Comparison of ENCODE assay signal across 8 mouse cellular contexts in the genomic region with DNA sequence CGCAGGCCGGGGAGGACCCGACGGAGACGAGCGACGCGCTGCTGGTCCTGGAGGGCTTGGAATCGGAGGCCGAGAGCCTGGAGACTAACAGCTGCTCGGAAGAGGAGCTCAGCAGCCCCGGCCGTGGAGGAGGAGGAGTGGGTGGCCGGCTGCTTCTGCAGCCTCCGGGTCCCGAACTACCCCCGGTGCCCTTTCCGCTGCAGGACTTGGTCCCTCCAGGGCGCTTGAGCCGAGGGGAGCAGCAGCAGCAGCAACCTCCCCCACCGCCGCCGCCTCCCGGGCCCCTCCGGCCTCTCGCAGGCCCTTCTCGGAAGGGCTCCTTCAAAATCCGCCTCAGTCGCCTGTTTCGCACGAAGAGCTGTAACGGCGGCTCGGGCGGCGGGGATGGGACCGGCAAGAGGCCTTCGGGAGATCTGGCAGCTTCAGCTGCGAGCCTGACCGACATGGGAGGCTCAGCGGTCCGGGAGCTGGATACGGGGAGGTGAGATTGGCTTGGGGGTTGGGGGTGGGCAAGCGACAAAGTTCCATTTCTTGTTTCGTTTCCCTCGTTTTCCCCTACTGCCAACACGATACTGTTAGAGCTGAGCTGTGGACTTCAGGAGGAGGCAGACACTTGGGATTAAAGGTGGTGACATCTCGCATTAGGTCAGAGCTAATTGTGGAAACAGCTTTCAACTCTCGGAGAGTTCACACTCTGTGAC. TPM values are rescaled to one million over a fixed set of nuclear protein-coding genes. Genes with fewer than 3 reads are reported as not detected.
DNase-seq lines count a peak whose midpoint lies in the region; ATAC-seq lines count a peak whose summit lies in the region.

No protein-coding gene starts in this region.

- H3K4me2 ChIP-seq in forebrain, embryonic 16.5 days (ENCODE audit: low read length) = peak overlapping the region; percentile 66
- peak overlapping the region; percentile 95 for H3K4me2 ChIP-seq in hindbrain, embryonic 15.5 days
- H3K4me2 ChIP-seq in liver, embryonic 15.5 days = peak overlapping the region; percentile 98

- WGBS in forebrain, embryonic 16.5 days = under 1% methylated on average over 47 of the region's 49 CpGs
- WGBS in hindbrain, embryonic 15.5 days = under 1% methylated on average over 41 of the region's 49 CpGs
- WGBS in liver, embryonic 15.5 days (ENCODE audit: insufficient replicate concordance) = under 1% methylated on average over 49 of the region's 49 CpGs

- peak; percentile 5; the same call in 1 of the 2 replicates for ATAC-seq in forebrain, embryonic 16.5 days
- peak; percentile 19; the same call in 1 of the 2 replicates for ATAC-seq in hindbrain, embryonic 15.5 days (ENCODE audit: low FRiP score, low read depth)
- peak; percentile 5 for ATAC-seq in liver, embryonic 15.5 days (ENCODE audit: insufficient read depth)

- peaks cover 4% of the 10 kb centered on the region; the same call in 1 of the 2 replicates for H3K4me1 ChIP-seq in brown adipose tissue, adult 24 weeks (ENCODE audit: control insufficient read depth, insufficient read depth, insufficient read length, low read length)
- peaks cover 44% of the 10 kb centered on the region for H3K4me1 ChIP-seq in forebrain, embryonic 16.5 days (replicated peaks; ENCODE audit: control insufficient read depth, insufficient read depth, low read length)
- H3K4me1 ChIP-seq in hindbrain, embryonic 15.5 days (replicated peaks) = peaks cover 45% of the 10 kb centered on the region
- H3K4me1 ChIP-seq in liver, embryonic 15.5 days (replicated peaks) = peaks cover 45% of the 10 kb centered on the region

- peak overlapping the region; percentile 30 for H3K27ac ChIP-seq in brown adipose tissue, adult 24 weeks (replicated peaks; ENCODE audit: low read depth, low read length)
- H3K27ac ChIP-seq in forebrain, embryonic 16.5 days (ENCODE audit: low read length) = peak overlapping the region; percentile 80
- H3K27ac ChIP-seq in hindbrain, embryonic 15.5 days (replicated peaks) = peak overlapping the region; percentile 86
- H3K27ac ChIP-seq in liver, embryonic 15.5 days (replicated peaks) = peak overlapping the region; percentile 85

- H3K4me3 ChIP-seq in brown adipose tissue, adult 24 weeks (ENCODE audit: insufficient read depth, low read depth, low read length) = peak overlapping the region; percentile 100
- peak overlapping the region; percentile 98 for H3K4me3 ChIP-seq in forebrain, embryonic 16.5 days (replicated peaks; ENCODE audit: low read length)
- H3K4me3 ChIP-seq in hindbrain, embryonic 15.5 days = peak overlapping the region; percentile 99
- peak overlapping the region; percentile 97 for H3K4me3 ChIP-seq in liver, embryonic 15.5 days (replicated peaks)

- no peaks in the 10 kb centered on the region for H3K9me3 ChIP-seq in forebrain, embryonic 16.5 days (ENCODE audit: control insufficient read depth, low read length)
- no peaks in the 10 kb centered on the region for H3K9me3 ChIP-seq in hindbrain, embryonic 15.5 days
- H3K9me3 ChIP-seq in liver, embryonic 15.5 days (replicated peaks) = no peaks in the 10 kb centered on the region

- intact Hi-C loops in left cerebral cortex, postnatal 4 days (cut with DNase I) = loop anchor here (5.0 kb wide), 1 partner anchor 39 kb away; no protein-coding TSS in a partner anchor

- peak overlapping the region; percentile 91 for H3K9ac ChIP-seq in forebrain, embryonic 16.5 days (replicated peaks; ENCODE audit: low read depth, low read length)
- peak overlapping the region; percentile 94 for H3K9ac ChIP-seq in hindbrain, embryonic 15.5 days
- peak overlapping the region; percentile 99 for H3K9ac ChIP-seq in liver, embryonic 15.5 days

- no peaks in the 10 kb centered on the region for H3K36me3 ChIP-seq in forebrain, embryonic 16.5 days (ENCODE audit: control insufficient read depth, insufficient read depth)
- H3K36me3 ChIP-seq in hindbrain, embryonic 15.5 days = no peaks in the 10 kb centered on the region
- H3K36me3 ChIP-seq in liver, embryonic 15.5 days (replicated peaks) = peaks cover 8% of the 10 kb centered on the region; the same call in 1 of the 2 replicates

- peak; percentile 32 for DNase-seq in left cerebral cortex, postnatal 4 days
- no peak for DNase-seq in left cerebral cortex, adult 8-10 months (ENCODE audit: low spot score in 2 of 2)
- peak; percentile 68 for DNase-seq in neural tube, embryonic 10.5 days (ENCODE audit: extremely low spot score, low spot score)
- peak; percentile 14 to 37 for DNase-seq in thymus, postnatal 10 days (ENCODE audit: low spot score in 2 of 2)

- H3K27me3 ChIP-seq in forebrain, embryonic 16.5 days (replicated peaks; ENCODE audit: control insufficient read depth, insufficient read depth, low read length) = no peaks in the 10 kb centered on the region
- H3K27me3 ChIP-seq in hindbrain, embryonic 15.5 days = no peaks in the 10 kb centered on the region
- no peaks in the 10 kb centered on the region for H3K27me3 ChIP-seq in liver, embryonic 15.5 days

RNA-seq across cellular contexts. Expression of a gene that starts 0.7 kb away (rescaled TPM):
- total RNA-seq in left cerebral cortex, postnatal 4 days (2021) = 10 to 100 TPM; 70.6 to 71.8 TPM
- total RNA-seq in left cerebral cortex, adult 8-10 months (2022) = 10 to 100 TPM; 70.3 to 77.2 (median 75.1) TPM
- 5.7 and 6.3 TPM in 2 replicates for polyA plus RNA-seq in brown adipose tissue, adult 24 weeks (2012; ENCODE audit: insufficient read depth, insufficient read length, missing spikeins)
- polyA plus RNA-seq in forebrain, embryonic 16.5 days (2015; fragmentation: Nextera tagmentation; extraction: Ambion mirVana) = 10.7 and 11.5 TPM in 2 replicates
- 9.0 and 9.5 TPM in 2 replicates for polyA plus RNA-seq in hindbrain, embryonic 15.5 days (2015; fragmentation: Nextera tagmentation; extraction: Ambion mirVana)
- 1.1 and 1.3 TPM in 2 replicates for polyA plus RNA-seq in liver, embryonic 15.5 days (2015; fragmentation: Nextera tagmentation; extraction: Ambion mirVana)

RNA-seq across cellular contexts. Expression of a gene that starts 11.2 kb away (rescaled TPM):
- total RNA-seq in left cerebral cortex, postnatal 4 days (2021) = under 1 TPM; 0.10 to 0.24 TPM
- total RNA-seq in left cerebral cortex, adult 8-10 months (2022) = under 1 TPM; 0.20 to 0.50 (median 0.28) TPM
- polyA plus RNA-seq in brown adipose tissue, adult 24 weeks (2012; ENCODE audit: insufficient read depth, insufficient read length, missing spikeins) = not detected in 2 replicates
- polyA plus RNA-seq in forebrain, embryonic 16.5 days (2015; fragmentation: Nextera tagmentation; extraction: Ambion mirVana) = 0.16 and 0.19 TPM in 2 replicates
- 0.12 and 0.30 TPM in 2 replicates for polyA plus RNA-seq in hindbrain, embryonic 15.5 days (2015; fragmentation: Nextera tagmentation; extraction: Ambion mirVana)
- polyA plus RNA-seq in liver, embryonic 15.5 days (2015; fragmentation: Nextera tagmentation; extraction: Ambion mirVana) = 0.01 TPM in 1 of 2 replicates, not detected in the other

RNA-seq across cellular contexts. Expression of a gene that starts 47.6 kb away (rescaled TPM):
- 10 to 100 TPM; 22.8 to 23.1 TPM for total RNA-seq in left cerebral cortex, postnatal 4 days (2021)
- 10 to 100 TPM; 22.5 to 27.2 (median 24.9) TPM for total RNA-seq in left cerebral cortex, adult 8-10 months (2022)
- polyA plus RNA-seq in brown adipose tissue, adult 24 weeks (2012; ENCODE audit: insufficient read depth, insufficient read length, missing spikeins) = 51.3 and 53.2 TPM in 2 replicates
- polyA plus RNA-seq in forebrain, embryonic 16.5 days (2015; fragmentation: Nextera tagmentation; extraction: Ambion mirVana) = 40.2 and 42.0 TPM in 2 replicates
- 36.8 and 38.2 TPM in 2 replicates for polyA plus RNA-seq in hindbrain, embryonic 15.5 days (2015; fragmentation: Nextera tagmentation; extraction: Ambion mirVana)
- polyA plus RNA-seq in liver, embryonic 15.5 days (2015; fragmentation: Nextera tagmentation; extraction: Ambion mirVana) = 21.4 and 24.4 TPM in 2 replicates

RNA-seq across cellular contexts. Expression of a gene that starts 52.2 kb away (rescaled TPM):
- 100 to 1,000 TPM; 107 to 111 TPM for total RNA-seq in left cerebral cortex, postnatal 4 days (2021)
- 10 to 100 TPM; 72.5 to 74.5 (median 73.4) TPM for total RNA-seq in left cerebral cortex, adult 8-10 months (2022)
- 5.5 and 6.7 TPM in 2 replicates for polyA plus RNA-seq in brown adipose tissue, adult 24 weeks (2012; ENCODE audit: insufficient read depth, insufficient read length, missing spikeins)
- 6.9 and 7.5 TPM in 2 replicates for polyA plus RNA-seq in forebrain, embryonic 16.5 days (2015; fragmentation: Nextera tagmentation; extraction: Ambion mirVana)
- 9.9 and 10.1 TPM in 2 replicates for polyA plus RNA-seq in hindbrain, embryonic 15.5 days (2015; fragmentation: Nextera tagmentation; extraction: Ambion mirVana)
- polyA plus RNA-seq in liver, embryonic 15.5 days (2015; fragmentation: Nextera tagmentation; extraction: Ambion mirVana) = 6.6 and 9.4 TPM in 2 replicates

Comparison
In these comparisons a context has a peak if more than half of its experiments do, and no peak if none do; other contexts are left out.
1. DNase-seq: peak in left cerebral cortex, postnatal 4 days (single experiment), neural tube, embryonic 10.5 days (single experiment) and thymus, postnatal 10 days (2 of 2); none in left cerebral cortex, adult 8-10 months (0 of 2).
2. H3K27ac ChIP-seq: peak in every context shown above with its lines; median percentile 86 in hindbrain, embryonic 15.5 days; 85 in liver, embryonic 15.5 days; 80 in forebrain, embryonic 16.5 days; 30 in brown adipose tissue, adult 24 weeks.
3. Peak in every context shown above with its lines, with median percentiles within 50 percentile points of each other: H3K4me3 ChIP-seq, ATAC-seq, H3K4me2 ChIP-seq and H3K9ac ChIP-seq.